Mouse (Mus musculus) CH12.LX (cell line): ENCODE data around the gene Mdc1.

Experiments
- CTCF ChIP-seq, 2 experiments: IDR thresholded peaks in 1 of 2; conservative IDR thresholded peaks in 1 of 2; 2 replicates each; pipeline ENCODE4 v1.5.1; 2011 to 2012; ENCODE audit warnings: low read depth in 2 of 2, low read length in 2 of 2, improper control_type of control experiment in 1 of 2, inconsistent platforms in 1 of 2, mild to moderate bottlenecking in 1 of 2, moderate library complexity in 1 of 2
- EP300 ChIP-seq: IDR thresholded peaks from 2 replicates; pipeline ENCODE4 v1.6.1; 2011; ENCODE audit warnings: low read length, improper control_type of control experiment
- KAT2A ChIP-seq: IDR thresholded peaks from 2 replicates; pipeline ENCODE4 v1.6.1; 2012; ENCODE audit warnings: low read length, improper control_type of control experiment, inconsistent platforms; ENCODE audit not compliant: insufficient replicate concordance
- MXI1 ChIP-seq: IDR thresholded peaks from 2 replicates; pipeline ENCODE4 v1.6.1; 2011; ENCODE audit warnings: mild to moderate bottlenecking, low read depth, low read length, improper control_type of control experiment
- MYC ChIP-seq: IDR thresholded peaks from 2 replicates; pipeline ENCODE4 v1.6.1; 2011; ENCODE audit warnings: low read depth, mild to moderate bottlenecking, improper control_type of control experiment, low read length
- POLR2A ChIP-seq: IDR thresholded peaks from 2 replicates; pipeline ENCODE4 v1.6.1; 2011; ENCODE audit warnings: low read depth, mild to moderate bottlenecking, improper control_type of control experiment, low read length
- TBP ChIP-seq: conservative IDR thresholded peaks from 2 replicates; pipeline ENCODE4 v1.6.1; 2011; ENCODE audit warnings: low read depth, low read length, improper control_type of control experiment

DNA sequence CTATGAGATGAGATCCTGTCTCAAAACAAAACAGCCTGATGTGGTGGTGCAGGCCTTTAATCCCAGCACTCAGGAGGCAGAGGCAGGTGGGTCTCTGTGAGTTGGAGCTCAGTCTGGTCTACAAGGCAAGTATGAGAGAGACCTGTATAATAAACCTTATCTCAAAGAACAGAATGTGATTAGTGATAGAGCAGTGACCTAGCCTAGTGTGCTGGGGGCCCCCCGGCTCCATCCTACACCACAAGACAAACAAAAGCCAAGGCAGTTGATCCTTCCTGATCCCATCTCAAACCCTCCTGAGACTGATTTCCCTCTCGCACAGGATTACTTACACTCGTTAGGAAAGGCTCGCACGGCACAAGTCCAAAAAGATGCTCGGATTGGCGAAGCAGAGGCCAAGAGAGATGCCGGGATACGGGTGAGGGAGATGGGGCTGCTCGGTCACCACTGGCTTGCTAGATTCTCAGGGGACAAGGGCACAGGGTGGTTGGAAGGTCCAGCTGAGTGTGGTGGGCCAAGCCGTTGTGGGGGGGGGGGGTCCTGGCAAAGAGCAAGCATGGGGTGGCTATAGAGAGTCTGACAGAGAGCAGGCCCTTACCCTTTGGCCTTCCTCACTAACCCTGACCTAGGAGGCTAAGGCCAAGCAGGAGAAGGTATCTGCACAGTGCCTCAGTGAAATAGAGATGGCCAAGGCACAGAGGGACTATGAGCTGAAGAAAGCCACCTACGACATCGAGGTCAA lies 16.0 kb upstream of the Mdc1 start:
- TF ChIP-seq MXI1 (no peak), CTCF (conservative IDR thresholded peaks at IDR 0.05 in 1 of 2, IDR thresholded peaks at IDR 0.05 in 1 of 2; ENCODE audit: low read depth in 2 of 2, low read length in 2 of 2) (no peak), EP300 (no peak), POLR2A (no peak), MYC (no peak), KAT2A (no peak), TBP (no peak)
